Mouse (Mus musculus): ENCODE results near the gene Lrrc42.

DNA sequence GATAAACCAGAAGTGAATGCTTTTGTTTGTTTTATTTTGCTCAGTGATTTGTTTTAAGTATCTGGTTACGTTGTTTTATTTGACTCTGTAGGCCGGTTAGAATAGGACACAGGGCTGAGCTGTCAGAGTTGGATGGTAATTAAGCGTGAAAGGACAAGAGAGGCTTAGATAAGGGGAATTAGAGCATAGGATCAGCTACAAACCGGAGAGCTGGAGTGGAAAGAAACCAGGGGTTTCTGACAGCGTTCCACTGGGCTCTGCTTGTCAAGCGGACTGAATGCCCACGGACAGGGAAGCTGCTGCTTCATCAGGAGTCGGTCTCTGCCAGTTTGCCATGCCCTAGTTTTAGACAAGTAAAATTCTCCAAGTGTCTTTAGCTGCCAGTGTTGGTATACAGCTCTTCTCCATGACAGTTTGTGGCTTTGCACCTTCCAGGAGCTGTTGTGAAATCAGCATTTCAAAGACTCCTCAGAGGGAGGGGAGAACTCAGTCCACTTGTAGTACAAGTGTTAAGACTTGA lies 24.9 kb upstream of the Lrrc42 start:
- TF ChIP-seq CTCF (IDR thresholded peaks at IDR 0.05; ENCODE audit: low read depth, low read length) (no peak), POLR2A (IDR thresholded peaks at IDR 0.05; ENCODE audit: extremely low read depth, insufficient read depth, low read length) (no peak)
